Mouse (Mus musculus) effector memory CD4-positive, alpha-beta T cell, adult 5 months (primary cell): ENCODE data around the gene Gm13278. TPM values are rescaled to one million over a fixed set of nuclear protein-coding genes. Genes with fewer than 3 reads are reported as not detected.

Experiments used
- polyA plus RNA-seq: library from polyadenylated mRNA; unstranded; fragments of 100-300 nt; shearing (Covaris generic); gene quantifications from one replicate; pipeline ENCODE4 v1.2.1, GENCODE M21; 2017

Gene Gm13278
- polyA plus RNA-seq, 1 experiment from 2014 or later: not detected

Other genes with a start within 250 kb of the Gm13278 start
- not detected for gene Ifna15, start 233.3 kb upstream of the Gm13278 start, polyA plus RNA-seq
- gene Ifna14, start 219.8 kb upstream of the Gm13278 start, polyA plus RNA-seq: not detected
- gene Ifna9, start 199.2 kb upstream of the Gm13278 start, polyA plus RNA-seq: not detected
- not detected for gene Ifna12, start 188.2 kb upstream of the Gm13278 start, polyA plus RNA-seq
- not detected for gene C87499, start 157.1 kb upstream of the Gm13278 start, polyA plus RNA-seq
- gene Ifna13, start 147.1 kb upstream of the Gm13278 start, polyA plus RNA-seq: not detected
- gene Ifna16, start 114.6 kb upstream of the Gm13278 start, polyA plus RNA-seq: not detected
- gene Ifna2, start 107.6 kb upstream of the Gm13278 start, polyA plus RNA-seq: not detected
- gene Ifnab, start 100.2 kb upstream of the Gm13278 start, polyA plus RNA-seq: not detected
- 0.66 TPM for gene Gm26566, start 69.7 kb upstream of the Gm13278 start, polyA plus RNA-seq
- gene Klhl9, start 69.1 kb upstream of the Gm13278 start, polyA plus RNA-seq: 19.4 TPM
- gene Gm13271, start 36.7 kb upstream of the Gm13278 start, polyA plus RNA-seq: not detected
- gene Gm13283, start 31.4 kb upstream of the Gm13278 start, polyA plus RNA-seq: not detected
- not detected for gene Gm13290, start 17.7 kb upstream of the Gm13278 start, polyA plus RNA-seq
- gene Gm13289, start 14.6 kb upstream of the Gm13278 start, polyA plus RNA-seq: not detected
- gene Gm13272, start 11.7 kb upstream of the Gm13278 start, polyA plus RNA-seq: not detected
- gene Ifnz, start 9.4 kb upstream of the Gm13278 start, polyA plus RNA-seq: not detected
- not detected for gene Gm13276, start 5.8 kb upstream of the Gm13278 start, polyA plus RNA-seq
- not detected for gene Gm13277, start 2.9 kb upstream of the Gm13278 start, polyA plus RNA-seq
- gene Gm13275, start 2.9 kb downstream of the Gm13278 start, polyA plus RNA-seq: not detected
- not detected for gene Gm13279, start 5.8 kb downstream of the Gm13278 start, polyA plus RNA-seq
- 0.65 TPM for gene Gm13285, start 8.1 kb downstream of the Gm13278 start, polyA plus RNA-seq
- not detected for gene Gm13287, start 11.7 kb downstream of the Gm13278 start, polyA plus RNA-seq
- 0.32 TPM for gene Gm13288, start 14.0 kb downstream of the Gm13278 start, polyA plus RNA-seq
- not detected for gene Ifna7, start 24.7 kb downstream of the Gm13278 start, polyA plus RNA-seq
- not detected for gene Ifna11, start 28.4 kb downstream of the Gm13278 start, polyA plus RNA-seq
- not detected for gene Ifna6, start 35.9 kb downstream of the Gm13278 start, polyA plus RNA-seq
- not detected for gene Ifna5, start 44.0 kb downstream of the Gm13278 start, polyA plus RNA-seq
- not detected for gene Ifna4, start 50.3 kb downstream of the Gm13278 start, polyA plus RNA-seq
- not detected for gene Ifna1, start 58.5 kb downstream of the Gm13278 start, polyA plus RNA-seq
- gene Ifne, start 88.7 kb downstream of the Gm13278 start, polyA plus RNA-seq: not detected